ENCODE assay signal across 16 mouse cellular contexts in genomic region chr12:76303474-76303873, GRCm38 (mm10). TPM values are rescaled to one million over a fixed set of nuclear protein-coding genes. Genes with fewer than 3 reads are reported as not detected.
A peak's percentile ranks its signal among the peaks of the same experiment; 100 is the strongest.
DNase-seq lines count a peak whose midpoint lies in the region; ATAC-seq and TF ChIP-seq lines count a peak whose summit lies in the region.
"Had no signal": no experiment of that assay in that cellular context is flagged by ENCODE, and none has a peak within 500 bp of the region (broad histone marks: within the 10 kb centered on the region; RNA-seq: fewer than 3 reads in every experiment).

No protein-coding gene starts in this region.

- no peaks in the 10 kb centered on the region for H3K9me3 ChIP-seq in embryonic facial prominence, embryonic 13.5 days
- no peaks in the 10 kb centered on the region for H3K9me3 ChIP-seq in embryonic facial prominence, embryonic 10.5 days
- H3K9me3 ChIP-seq: G1E; liver, embryonic 12.5 days; neural tube, embryonic 15.5 days; stomach, embryonic 15.5 days had no signal

- no peak for TF ChIP-seq CTCF in layer of hippocampus, adult 2 months (conservative IDR thresholded peaks at IDR 0.05)

- 90% methylated on average over 11 of the region's 11 CpGs for WGBS in embryonic facial prominence, embryonic 13.5 days
- WGBS in embryonic facial prominence, embryonic 10.5 days, result 95% methylated on average over 11 of the region's 11 CpGs

- DNase-seq in embryonic facial prominence, embryonic 10.5 days (ENCODE audit: low spot score), result no peak
- no peak for DNase-seq in layer of hippocampus, adult 2 months (ENCODE audit: low spot score in 2 of 2)
- no peak for DNase-seq in layer of hippocampus, adult 18-20 months (ENCODE audit: low spot score in 2 of 2)
- DNase-seq in cerebellum, postnatal 10 days, result peak; percentile 80 to 84
- DNase-seq in lung, postnatal 14 days, result peak; percentile 49
- DNase-seq: kidney, adult 18-20 months had no signal

- peak overlapping the region; percentile 48 for H3K27ac ChIP-seq in embryonic facial prominence, embryonic 13.5 days
- no peak overlapping the region for H3K27ac ChIP-seq in embryonic facial prominence, embryonic 10.5 days (replicated peaks)
- H3K27ac ChIP-seq in layer of hippocampus, adult 2 months, result peak overlapping the region; percentile 46; the same call in 1 of the 2 replicates
- H3K27ac ChIP-seq: liver, embryonic 12.5 days; stomach, embryonic 15.5 days had no signal

- no peak overlapping the region for H3K4me3 ChIP-seq in embryonic facial prominence, embryonic 13.5 days
- H3K4me3 ChIP-seq in embryonic facial prominence, embryonic 10.5 days, result no peak overlapping the region
- no peak overlapping the region for H3K4me3 ChIP-seq in layer of hippocampus, adult 2 months
- H3K4me3 ChIP-seq: liver, embryonic 12.5 days; neural tube, embryonic 15.5 days; stomach, embryonic 15.5 days had no signal

- no peak overlapping the region for H3K4me2 ChIP-seq in embryonic facial prominence, embryonic 13.5 days
- H3K4me2 ChIP-seq: liver, embryonic 12.5 days; midbrain, embryonic 11.5 days; neural tube, embryonic 15.5 days; stomach, embryonic 15.5 days had no signal

- H3K4me1 ChIP-seq in embryonic facial prominence, embryonic 13.5 days, result peaks cover 12% of the 10 kb centered on the region
- H3K4me1 ChIP-seq in embryonic facial prominence, embryonic 10.5 days, result peaks cover 7% of the 10 kb centered on the region; the same call in 1 of the 2 replicates
- H3K4me1 ChIP-seq: liver, embryonic 12.5 days; stomach, embryonic 15.5 days had no signal

- no peak overlapping the region for H3K9ac ChIP-seq in embryonic facial prominence, embryonic 13.5 days
- H3K9ac ChIP-seq: liver, embryonic 12.5 days; neural tube, embryonic 15.5 days; stomach, embryonic 15.5 days had no signal

- peaks cover 65% of the 10 kb centered on the region for H3K36me3 ChIP-seq in embryonic facial prominence, embryonic 13.5 days
- H3K36me3 ChIP-seq in embryonic facial prominence, embryonic 10.5 days (replicated peaks), result peaks cover 92% of the 10 kb centered on the region

- no peak for ATAC-seq in embryonic facial prominence, embryonic 13.5 days (ENCODE audit: insufficient number of reproducible peaks, insufficient read depth, low FRiP score, low TSS enrichment, low read depth)
- ATAC-seq in erythroid progenitor cell, adult 5-6 weeks (replicated peaks; ENCODE audit: low FRiP score, poor library complexity, severe bottlenecking), result no peak
- ATAC-seq in megakaryocyte-erythroid progenitor cell, adult 5-6 weeks (replicated peaks; ENCODE audit: low FRiP score, low TSS enrichment, poor library complexity, severe bottlenecking), result no peak
- ATAC-seq: liver, embryonic 12.5 days had no signal

- H3K27me3 ChIP-seq in embryonic facial prominence, embryonic 13.5 days, result no peaks in the 10 kb centered on the region
- H3K27me3 ChIP-seq in embryonic facial prominence, embryonic 10.5 days (replicated peaks; ENCODE audit: low read depth, poor library complexity, severe bottlenecking), result no peaks in the 10 kb centered on the region
- H3K27me3 ChIP-seq: liver, embryonic 12.5 days; neural tube, embryonic 15.5 days; stomach, embryonic 15.5 days had no signal

RNA-seq across cellular contexts. Expression of gene Akap5, which starts 21.2 kb away (rescaled TPM):
- polyA plus RNA-seq in embryonic facial prominence, embryonic 13.5 days (2015; fragmentation: Nextera tagmentation; extraction: Ambion mirVana), result 1.1 and 1.5 TPM in 2 replicates
- 2.3 and 2.7 TPM in 2 replicates for polyA plus RNA-seq in embryonic facial prominence, embryonic 10.5 days (2016; fragmentation: Nextera tagmentation; extraction: Ambion mirVana)
- total RNA-seq in layer of hippocampus, adult 2 months (2021), result 10 to 100 TPM; 61.5 to 63.0 TPM
- total RNA-seq in layer of hippocampus, adult 18-20 months (2021), result 10 to 100 TPM; 57.9 to 61.0 TPM
- not detected in 2 replicates for total RNA-seq in erythroid progenitor cell, adult 5-6 weeks (2015; ENCODE audit: low replicate concordance)
- total RNA-seq in erythroid progenitor cell, adult 5-6 weeks (2017; ENCODE audit: low replicate concordance), result 0.26 TPM in 1 of 2 replicates, not detected in the other
- total RNA-seq in megakaryocyte-erythroid progenitor cell, adult 5-6 weeks (2014; fragmentation: Nextera tagmentation), result 1.2 and 2.6 TPM in 2 replicates
- total RNA-seq in megakaryocyte-erythroid progenitor cell, adult 5-6 weeks (2017), result 2.1 and 4.8 TPM in 2 replicates

RNA-seq across cellular contexts. Expression of gene Mthfd1, which starts 48.4 kb away (rescaled TPM):
- polyA plus RNA-seq in embryonic facial prominence, embryonic 13.5 days (2015; fragmentation: Nextera tagmentation; extraction: Ambion mirVana), result 73.9 and 76.8 TPM in 2 replicates
- 106 and 117 TPM in 2 replicates for polyA plus RNA-seq in embryonic facial prominence, embryonic 10.5 days (2016; fragmentation: Nextera tagmentation; extraction: Ambion mirVana)
- total RNA-seq in layer of hippocampus, adult 2 months (2021), result 10 to 100 TPM; 42.6 to 47.5 TPM
- 10 to 100 TPM; 42.6 to 46.1 TPM for total RNA-seq in layer of hippocampus, adult 18-20 months (2021)
- total RNA-seq in erythroid progenitor cell, adult 5-6 weeks (2015; ENCODE audit: low replicate concordance), result 27.2 and 36.0 TPM in 2 replicates
- 20.8 and 32.0 TPM in 2 replicates for total RNA-seq in erythroid progenitor cell, adult 5-6 weeks (2017; ENCODE audit: low replicate concordance)
- 306 and 318 TPM in 2 replicates for total RNA-seq in megakaryocyte-erythroid progenitor cell, adult 5-6 weeks (2014; fragmentation: Nextera tagmentation)
- total RNA-seq in megakaryocyte-erythroid progenitor cell, adult 5-6 weeks (2017), result 467 and 637 TPM in 2 replicates

RNA-seq across cellular contexts. Expression of gene Tex21, which starts 56.9 kb away (rescaled TPM):
- 0.12 TPM in 1 of 2 replicates, not detected in the other for polyA plus RNA-seq in embryonic facial prominence, embryonic 13.5 days (2015; fragmentation: Nextera tagmentation; extraction: Ambion mirVana)
- polyA plus RNA-seq in embryonic facial prominence, embryonic 10.5 days (2016; fragmentation: Nextera tagmentation; extraction: Ambion mirVana), result not detected in 2 replicates
- total RNA-seq in layer of hippocampus, adult 2 months (2021), result not detected
- total RNA-seq in layer of hippocampus, adult 18-20 months (2021), result not detected
- not detected in 2 replicates for total RNA-seq in erythroid progenitor cell, adult 5-6 weeks (2015; ENCODE audit: low replicate concordance)
- not detected in 2 replicates for total RNA-seq in erythroid progenitor cell, adult 5-6 weeks (2017; ENCODE audit: low replicate concordance)
- 2.0 TPM in 1 of 2 replicates, not detected in the other for total RNA-seq in megakaryocyte-erythroid progenitor cell, adult 5-6 weeks (2014; fragmentation: Nextera tagmentation)
- 1.9 and 2.9 TPM in 2 replicates for total RNA-seq in megakaryocyte-erythroid progenitor cell, adult 5-6 weeks (2017)
- total RNA-seq: gastrocnemius, adult 8-10 months; layer of hippocampus, postnatal 10 days had no signal
- polyA plus RNA-seq: liver, embryonic 12.5 days; midbrain, embryonic 11.5 days; neural tube, embryonic 15.5 days; stomach, embryonic 15.5 days had no signal

Comparison
In these comparisons a context has a peak if more than half of its experiments do, and no peak if none do; other contexts are left out.
1. DNase-seq: peak in cerebellum, postnatal 10 days (2 of 2) and lung, postnatal 14 days (single experiment); none in embryonic facial prominence, embryonic 10.5 days (single experiment), layer of hippocampus, adult 2 months (0 of 2) and layer of hippocampus, adult 18-20 months (0 of 2).
2. RNA of gene Akap5, which starts 21.2 kb away (total RNA-seq): 61.5 to 63.0 TPM in layer of hippocampus, adult 2 months and 57.9 to 61.0 TPM in layer of hippocampus, adult 18-20 months; 1.2 to 4.8 TPM in megakaryocyte-erythroid progenitor cell, adult 5-6 weeks and 0.26 TPM in erythroid progenitor cell, adult 5-6 weeks; every median in the first group is over 10 times any median in the second.
3. RNA of gene Mthfd1, which starts 48.4 kb away (total RNA-seq): 306 to 637 TPM in megakaryocyte-erythroid progenitor cell, adult 5-6 weeks; 42.6 to 47.5 TPM in layer of hippocampus, adult 2 months, 42.6 to 46.1 TPM in layer of hippocampus, adult 18-20 months and 20.8 to 36.0 TPM in erythroid progenitor cell, adult 5-6 weeks; every median in the first group is over 4 times any median in the second.